Mouse (Mus musculus) cortical plate, adult 2 months (tissue): ENCODE measurements around the gene Cdc42ep1.

ENCODE experiments used
- CTCF ChIP-seq: fragments of 200-500 bp; IDR thresholded peaks from 2 replicates; pipeline ENCODE4 v1.5.1; 2011; ENCODE audit warnings: mild to moderate bottlenecking, control low read depth, low read length; ENCODE audit not compliant: insufficient read depth; ENCODE audit errors: extremely low read depth
- POLR2A ChIP-seq: fragments of 200-500 bp; IDR thresholded peaks from 2 replicates; pipeline ENCODE4 v1.6.1; 2011; ENCODE audit warnings: mild to moderate bottlenecking, low read length, control low read depth; ENCODE audit not compliant: insufficient read depth; ENCODE audit errors: extremely low read depth

GRCm38 (mm10) chr15:78830742-78831719 is 11.4 kb upstream of the Cdc42ep1 start:
- TF ChIP-seq CTCF, result no peak
- TF ChIP-seq POLR2A, result no peak
